Mouse (Mus musculus) C2C12 (cell line): ENCODE measurements around the gene Tmem196.

Experiments
- CTCF ChIP-seq: IDR thresholded peaks from one replicate; pipeline ENCODE4 v1.5.1; 2011; ENCODE audit not compliant: control insufficient read depth, insufficient read depth, insufficient read length
- MAX ChIP-seq: IDR thresholded peaks from one replicate; pipeline ENCODE4 v1.6.1; 2011; ENCODE audit warnings: mild to moderate bottlenecking, control low read depth
- MYOG ChIP-seq: IDR thresholded peaks from one replicate; pipeline ENCODE4 v1.6.1; 2011; ENCODE audit not compliant: control insufficient read depth, insufficient read length; ENCODE audit errors: extremely low read depth
- USF1 ChIP-seq: IDR thresholded peaks from one replicate; pipeline ENCODE4 v1.6.1; 2011; ENCODE audit warnings: low read depth, mild to moderate bottlenecking, control low read depth, moderate library complexity

DNA sequence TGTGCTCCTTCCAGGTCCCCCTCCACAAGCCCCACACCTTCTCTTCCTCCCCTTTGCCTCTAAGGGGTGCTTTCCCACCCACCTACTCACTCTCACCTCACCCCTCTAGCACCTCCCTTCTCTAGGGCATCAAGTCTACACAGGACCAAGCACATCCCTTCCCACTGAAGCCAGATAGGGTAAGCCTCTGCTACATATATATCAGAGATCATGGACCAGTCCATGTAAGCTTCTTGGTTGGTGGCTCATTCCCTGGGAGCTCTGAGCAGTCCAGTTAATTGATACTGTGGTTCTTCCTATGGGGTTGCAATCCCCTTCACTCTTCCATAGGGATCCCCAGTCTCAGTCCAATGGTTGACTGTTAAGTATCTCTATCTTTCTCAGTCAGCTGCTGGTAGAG, 24.4 kb downstream of the Tmem196 start:
- TF ChIP-seq MAX = no peak
- TF ChIP-seq CTCF = no peak
- no peak for TF ChIP-seq USF1
- no peak for TF ChIP-seq MYOG
